Comparison of ENCODE assay signal across 8 mouse cellular contexts in genomic region chr7:19491731-19492130, GRCm38 (mm10). TPM values are rescaled to one million over a fixed set of nuclear protein-coding genes. Genes with fewer than 3 reads are reported as not detected.
A peak's percentile ranks its signal among the peaks of the same experiment; 100 is the strongest.
DNase-seq lines count a peak whose midpoint lies in the region; ATAC-seq and TF ChIP-seq lines count a peak whose summit lies in the region.

No protein-coding gene starts in this region.

- H3K36me3 ChIP-seq in stomach, postnatal 0 days (ENCODE audit: control insufficient read depth, insufficient read depth, low read length), result no peaks in the 10 kb centered on the region

- intact Hi-C loops in heart, postnatal 25 days (cut with DNase I), result no loop called here

- no peak overlapping the region for H3K9ac ChIP-seq in stomach, postnatal 0 days (ENCODE audit: low read length)

- ATAC-seq in megakaryocyte, adult 5-6 weeks (ENCODE audit: poor library complexity, severe bottlenecking), result peak; percentile 38
- ATAC-seq in stomach, postnatal 0 days (ENCODE audit: low FRiP score, low TSS enrichment), result peak; percentile 41; the same call in 1 of the 2 replicates

- TF ChIP-seq EP300 in stomach, postnatal 0 days (optimal IDR thresholded peaks at IDR 0.05), result no peak

- DNase-seq in adrenal gland, adult 18-20 months (ENCODE audit: low spot score in 2 of 2), result peak; percentile 55 to 63
- peak; percentile 56 for DNase-seq in embryo, embryonic 11 days
- peak; percentile 37 for DNase-seq in heart, postnatal 25 days (ENCODE audit: low spot score)
- DNase-seq in kidney, postnatal 36 days, result peak; percentile 85 to 87
- no peak for DNase-seq in stomach, postnatal 0 days (ENCODE audit: low spot score)
- DNase-seq in frontal cortex, postnatal 25 days (ENCODE audit: low spot score in 2 of 2), result no peak
- no peak for DNase-seq in layer of hippocampus, adult 11-12 months (ENCODE audit: low spot score)

- peak; percentile 50 for TF ChIP-seq CTCF in stomach, postnatal 0 days (IDR thresholded peaks at IDR 0.05; ENCODE audit: low read depth)

- H3K4me3 ChIP-seq in stomach, postnatal 0 days (ENCODE audit: low read depth, low read length), result 0 out of 2 replicates have a peak overlapping the region, but pooled peaks have one; percentile 17

- H3K27ac ChIP-seq in stomach, postnatal 0 days (replicated peaks), result no peak overlapping the region

- no peaks in the 10 kb centered on the region for H3K9me3 ChIP-seq in stomach, postnatal 0 days (ENCODE audit: control insufficient read depth, low read length)

- 4% methylated on average over 24 of the region's 26 CpGs for WGBS in stomach, postnatal 0 days

- no peaks in the 10 kb centered on the region for H3K4me1 ChIP-seq in stomach, postnatal 0 days (replicated peaks; ENCODE audit: control insufficient read depth, insufficient read depth)

- H3K4me2 ChIP-seq in stomach, postnatal 0 days (replicated peaks; ENCODE audit: low read depth), result peak overlapping the region; percentile 23; the same call in 1 of the 2 replicates

- peaks cover 8% of the 10 kb centered on the region; the same call in 1 of the 2 replicates for H3K27me3 ChIP-seq in stomach, postnatal 0 days (ENCODE audit: control insufficient read depth, insufficient read depth, low read length)

RNA-seq across cellular contexts. Expression of gene Bloc1s3, which starts 16.4 kb away (rescaled TPM):
- 10 to 100 TPM in 1 of 2 experiments, 1 to 10 TPM in 1; 8.4 to 10.0 TPM for total RNA-seq in adrenal gland, adult 18-20 months (2021)
- total RNA-seq in heart, postnatal 25 days (2021), result 1 to 10 TPM; 2.3 to 2.4 TPM
- 3.9 and 6.2 TPM in 2 replicates for total RNA-seq in megakaryocyte, adult 5-6 weeks (2015)
- 2.7 and 4.0 TPM in 2 replicates for total RNA-seq in megakaryocyte, adult 5-6 weeks (2017)
- 3.2 and 3.7 TPM in 2 replicates for polyA plus RNA-seq in stomach, postnatal 0 days (2015; fragmentation: Nextera tagmentation; extraction: Ambion mirVana)

RNA-seq across cellular contexts. Expression of gene Trappc6a, which starts 16.5 kb away (rescaled TPM):
- 10 to 100 TPM; 70.0 to 92.4 TPM for total RNA-seq in adrenal gland, adult 18-20 months (2021)
- 10 to 100 TPM; 35.6 to 35.9 TPM for total RNA-seq in heart, postnatal 25 days (2021)
- total RNA-seq in megakaryocyte, adult 5-6 weeks (2015), result 27.1 and 32.1 TPM in 2 replicates
- 15.3 and 18.0 TPM in 2 replicates for total RNA-seq in megakaryocyte, adult 5-6 weeks (2017)
- 113 and 123 TPM in 2 replicates for polyA plus RNA-seq in stomach, postnatal 0 days (2015; fragmentation: Nextera tagmentation; extraction: Ambion mirVana)

RNA-seq across cellular contexts. Expression of gene Nkpd1, which starts 25.9 kb away (rescaled TPM):
- total RNA-seq in adrenal gland, adult 18-20 months (2021), result under 1 TPM in 1 of 2 experiments, not detected in 1; 0.17 TPM
- not detected for total RNA-seq in heart, postnatal 25 days (2021)
- total RNA-seq in megakaryocyte, adult 5-6 weeks (2015), result 0.23 TPM in 1 of 2 replicates, not detected in the other
- not detected in 2 replicates for total RNA-seq in megakaryocyte, adult 5-6 weeks (2017)
- polyA plus RNA-seq in stomach, postnatal 0 days (2015; fragmentation: Nextera tagmentation; extraction: Ambion mirVana), result 30.8 and 33.0 TPM in 2 replicates

RNA-seq across cellular contexts. Expression of gene Exoc3l2, which starts 28.6 kb away (rescaled TPM):
- 10 to 100 TPM; 31.7 to 36.8 TPM for total RNA-seq in adrenal gland, adult 18-20 months (2021)
- total RNA-seq in heart, postnatal 25 days (2021), result 1 to 10 TPM; 1.2 to 1.3 TPM
- total RNA-seq in megakaryocyte, adult 5-6 weeks (2015), result 0.09 and 0.14 TPM in 2 replicates
- 0.28 and 0.62 TPM in 2 replicates for total RNA-seq in megakaryocyte, adult 5-6 weeks (2017)
- 0.97 and 1.1 TPM in 2 replicates for polyA plus RNA-seq in stomach, postnatal 0 days (2015; fragmentation: Nextera tagmentation; extraction: Ambion mirVana)

RNA-seq across cellular contexts. Expression of gene Mark4, which starts 33.1 kb away (rescaled TPM):
- total RNA-seq in adrenal gland, adult 18-20 months (2021), result 10 to 100 TPM; 35.9 to 54.0 TPM
- 10 to 100 TPM; 22.3 to 24.3 TPM for total RNA-seq in heart, postnatal 25 days (2021)
- 11.4 and 14.7 TPM in 2 replicates for total RNA-seq in megakaryocyte, adult 5-6 weeks (2015)
- total RNA-seq in megakaryocyte, adult 5-6 weeks (2017), result 6.4 and 9.4 TPM in 2 replicates
- polyA plus RNA-seq in stomach, postnatal 0 days (2015; fragmentation: Nextera tagmentation; extraction: Ambion mirVana), result 5.2 and 5.3 TPM in 2 replicates

Comparison
In these comparisons a context has a peak if more than half of its experiments do, and no peak if none do; other contexts are left out.
1. DNase-seq: peak in adrenal gland, adult 18-20 months (2 of 2), embryo, embryonic 11 days (single experiment), heart, postnatal 25 days (single experiment) and kidney, postnatal 36 days (2 of 2); none in stomach, postnatal 0 days (single experiment), frontal cortex, postnatal 25 days (0 of 2) and layer of hippocampus, adult 11-12 months (single experiment).